Mouse (Mus musculus): ENCODE measurements around the gene Mcpt9. TPM values are rescaled to one million over a fixed set of nuclear protein-coding genes. Genes with fewer than 3 reads are reported as not detected.

Gene Mcpt9
- not detected for polyA plus RNA-seq (2014; fragmentation: Illumina TruSeq; extraction: RNeasy Lipid Tissue Mini Kit (QIAGEN cat#74804); ENCODE audit: low read depth, low replicate concordance)

GRCm38 (mm10) chr14:56030395-56030794 lies at the start of gene Mcpt9:
Gene Mcpt9, minus strand, starts transcription at chr14:56030495.

DNA sequence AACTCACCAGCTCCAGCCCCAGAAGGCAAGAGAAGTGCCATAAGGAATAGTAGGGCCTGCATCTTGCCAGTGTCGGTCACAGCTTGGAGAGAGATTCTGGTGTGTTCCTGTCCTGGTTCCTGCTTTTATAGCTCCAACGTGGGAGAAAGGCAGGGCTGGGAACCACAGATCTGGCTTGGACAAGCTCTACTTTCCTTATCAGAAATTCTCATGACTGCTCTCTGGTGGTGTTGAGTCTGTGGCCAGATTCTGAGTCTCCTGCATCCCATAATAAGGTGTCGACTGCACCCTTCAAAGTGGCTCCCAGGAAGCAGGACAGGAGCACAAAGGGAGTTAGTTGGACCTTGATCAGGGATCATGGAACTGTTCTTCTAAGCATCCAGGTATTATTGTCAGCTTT lies 31.9 kb upstream of the Mcpt9 start, which contains the start of gene Mcpt4:
Gene Mcpt4 (minus strand): TSS at position 101 of the 400 bp plus-strand sequence.

GRCm38 (mm10) chr14:56041792-56042191 lies 11.5 kb upstream of the Mcpt9 start, which contains the start of gene Mcpt2:
Gene Mcpt2, plus strand, starts transcription at chr14:56042041.

DNA sequence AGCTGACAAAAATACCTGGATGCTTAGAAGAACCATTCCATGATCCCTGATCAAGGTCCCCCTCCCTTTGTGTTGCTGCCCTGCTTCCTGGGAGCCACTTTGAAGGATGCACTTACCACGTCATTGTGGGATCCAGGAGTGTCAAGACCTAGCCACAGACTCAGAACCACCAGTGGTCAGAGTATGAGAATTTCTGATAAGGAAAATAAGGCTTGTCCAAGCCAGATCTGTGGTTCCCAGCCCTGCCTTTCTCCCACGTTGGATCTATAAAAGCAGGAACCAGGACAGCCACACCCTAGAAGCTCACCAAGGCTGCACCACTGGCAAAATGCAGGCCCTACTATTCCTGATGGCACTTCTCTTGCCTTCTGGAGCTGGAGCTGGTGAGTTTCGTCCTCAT lies 12.6 kb downstream of the Mcpt9 start, which contains the start of gene Mcpt1:
Gene Mcpt1 (plus strand): TSS at position 301 of the 400 bp plus-strand sequence.

Other genes starting within 250 kb of the Mcpt9 start
- 0.19 TPM for gene Adcy4, start 246.4 kb downstream of the Mcpt9 start, polyA plus RNA-seq (2014; fragmentation: Illumina TruSeq; extraction: RNeasy Lipid Tissue Mini Kit (QIAGEN cat#74804); ENCODE audit: low read depth, low replicate concordance)
- 4.4 TPM for gene Ripk3, start 241.6 kb downstream of the Mcpt9 start, polyA plus RNA-seq (2014; fragmentation: Illumina TruSeq; extraction: RNeasy Lipid Tissue Mini Kit (QIAGEN cat#74804); ENCODE audit: low read depth, low replicate concordance)
- gene Nfatc4, start 207.4 kb downstream of the Mcpt9 start, polyA plus RNA-seq (2014; fragmentation: Illumina TruSeq; extraction: RNeasy Lipid Tissue Mini Kit (QIAGEN cat#74804); ENCODE audit: low read depth, low replicate concordance) = 2.6 TPM
- 0.35 TPM for gene Nynrin, start 176.5 kb downstream of the Mcpt9 start, polyA plus RNA-seq (2014; fragmentation: Illumina TruSeq; extraction: RNeasy Lipid Tissue Mini Kit (QIAGEN cat#74804); ENCODE audit: low read depth, low replicate concordance)
- 2.5 TPM for gene Cbln3, start 146.1 kb downstream of the Mcpt9 start, polyA plus RNA-seq (2014; fragmentation: Illumina TruSeq; extraction: RNeasy Lipid Tissue Mini Kit (QIAGEN cat#74804); ENCODE audit: low read depth, low replicate concordance)
- 85.5 TPM for gene Khnyn, start 145.5 kb downstream of the Mcpt9 start, polyA plus RNA-seq (2014; fragmentation: Illumina TruSeq; extraction: RNeasy Lipid Tissue Mini Kit (QIAGEN cat#74804); ENCODE audit: low read depth, low replicate concordance)
- 8.1 TPM for gene Sdr39u1, start 130.2 kb downstream of the Mcpt9 start, polyA plus RNA-seq (2014; fragmentation: Illumina TruSeq; extraction: RNeasy Lipid Tissue Mini Kit (QIAGEN cat#74804); ENCODE audit: low read depth, low replicate concordance)
- gene Cma1, start 85.8 kb downstream of the Mcpt9 start, polyA plus RNA-seq (2014; fragmentation: Illumina TruSeq; extraction: RNeasy Lipid Tissue Mini Kit (QIAGEN cat#74804); ENCODE audit: low read depth, low replicate concordance) = 1.5 TPM
- gene Cma2, start 79.5 kb downstream of the Mcpt9 start, polyA plus RNA-seq (2014; fragmentation: Illumina TruSeq; extraction: RNeasy Lipid Tissue Mini Kit (QIAGEN cat#74804); ENCODE audit: low read depth, low replicate concordance) = not detected
- 2.3 TPM for gene Mcpt1, start 12.5 kb downstream of the Mcpt9 start, polyA plus RNA-seq (2014; fragmentation: Illumina TruSeq; extraction: RNeasy Lipid Tissue Mini Kit (QIAGEN cat#74804); ENCODE audit: low read depth, low replicate concordance)
- gene Mcpt2, start 11.5 kb upstream of the Mcpt9 start, polyA plus RNA-seq (2014; fragmentation: Illumina TruSeq; extraction: RNeasy Lipid Tissue Mini Kit (QIAGEN cat#74804); ENCODE audit: low read depth, low replicate concordance) = 1.5 TPM
- 1.4 TPM for gene Mcpt4, start 31.8 kb upstream of the Mcpt9 start, polyA plus RNA-seq (2014; fragmentation: Illumina TruSeq; extraction: RNeasy Lipid Tissue Mini Kit (QIAGEN cat#74804); ENCODE audit: low read depth, low replicate concordance)
- gene Mcpt8, start 54.8 kb upstream of the Mcpt9 start, polyA plus RNA-seq (2014; fragmentation: Illumina TruSeq; extraction: RNeasy Lipid Tissue Mini Kit (QIAGEN cat#74804); ENCODE audit: low read depth, low replicate concordance) = not detected
- gene Ctsg, start 72.1 kb upstream of the Mcpt9 start, polyA plus RNA-seq (2014; fragmentation: Illumina TruSeq; extraction: RNeasy Lipid Tissue Mini Kit (QIAGEN cat#74804); ENCODE audit: low read depth, low replicate concordance) = not detected
- not detected for gene Gzme, start 90.1 kb upstream of the Mcpt9 start, polyA plus RNA-seq (2014; fragmentation: Illumina TruSeq; extraction: RNeasy Lipid Tissue Mini Kit (QIAGEN cat#74804); ENCODE audit: low read depth, low replicate concordance)
- gene Gzmd, start 102.1 kb upstream of the Mcpt9 start, polyA plus RNA-seq (2014; fragmentation: Illumina TruSeq; extraction: RNeasy Lipid Tissue Mini Kit (QIAGEN cat#74804); ENCODE audit: low read depth, low replicate concordance) = not detected
- not detected for gene Gzmg, start 129.1 kb upstream of the Mcpt9 start, polyA plus RNA-seq (2014; fragmentation: Illumina TruSeq; extraction: RNeasy Lipid Tissue Mini Kit (QIAGEN cat#74804); ENCODE audit: low read depth, low replicate concordance)
- not detected for gene Gzmn, start 144.1 kb upstream of the Mcpt9 start, polyA plus RNA-seq (2014; fragmentation: Illumina TruSeq; extraction: RNeasy Lipid Tissue Mini Kit (QIAGEN cat#74804); ENCODE audit: low read depth, low replicate concordance)
- not detected for gene Gzmf, start 180.9 kb upstream of the Mcpt9 start, polyA plus RNA-seq (2014; fragmentation: Illumina TruSeq; extraction: RNeasy Lipid Tissue Mini Kit (QIAGEN cat#74804); ENCODE audit: low read depth, low replicate concordance)
- gene Gzmc, start 204.2 kb upstream of the Mcpt9 start, polyA plus RNA-seq (2014; fragmentation: Illumina TruSeq; extraction: RNeasy Lipid Tissue Mini Kit (QIAGEN cat#74804); ENCODE audit: low read depth, low replicate concordance) = not detected
- gene Gzmb, start 231.8 kb upstream of the Mcpt9 start, polyA plus RNA-seq (2014; fragmentation: Illumina TruSeq; extraction: RNeasy Lipid Tissue Mini Kit (QIAGEN cat#74804); ENCODE audit: low read depth, low replicate concordance) = 0.50 TPM

Measured in sigmoid colon, adult 10 weeks (tissue).